Mouse (Mus musculus) heart, embryonic 10.5 days (tissue): ENCODE data around the gene Ltbp1. TPM values are rescaled to one million over a fixed set of nuclear protein-coding genes. Genes with fewer than 3 reads are reported as not detected.

Experiments used
- DNase-seq: peaks from one replicate; pipeline ENCODE4 v3.0.0-alpha.2; 2017; ENCODE audit warnings: low spot score
- H3K27ac ChIP-seq: fragments of 300-500 bp; sonication (generic); 2 replicates; pipeline ENCODE4 v1.5.1; 2016; ENCODE audit warnings: mild to moderate bottlenecking
- H3K27me3 ChIP-seq: fragments of 300-500 bp; sonication (generic); 2 replicates; pipeline ENCODE4 v1.6.1; 2016; ENCODE audit warnings: mild to moderate bottlenecking; ENCODE audit not compliant: poor library complexity, insufficient read depth, severe bottlenecking
- H3K36me3 ChIP-seq: fragments of 300-500 bp; sonication (generic); 2 replicates; pipeline ENCODE4 v1.6.1; 2016; ENCODE audit warnings: mild to moderate bottlenecking, moderate library complexity
- H3K4me1 ChIP-seq: fragments of 300-500 bp; sonication (generic); 2 replicates; pipeline ENCODE4 v1.6.1; 2016; ENCODE audit warnings: mild to moderate bottlenecking
- H3K4me3 ChIP-seq: fragments of 300-500 bp; sonication (generic); 2 replicates; pipeline ENCODE4 v1.5.1; 2016; ENCODE audit warnings: mild to moderate bottlenecking, moderate library complexity
- H3K9me3 ChIP-seq: fragments of 300-500 bp; sonication (generic); 2 replicates; pipeline ENCODE4 v1.6.1; 2016; ENCODE audit warnings: mild to moderate bottlenecking, moderate library complexity
- WGBS: fragments of 180-500 bp; shearing (Covaris S2); methylation state at CpG from one replicate; pipeline ENCODE4 v1.1.7; 2016; 5-methylcytosine and 5-hydroxymethylcytosine counted together
- polyA plus RNA-seq: library from polyadenylated mRNA; unstranded; fragments of >200 nt; fragmentation: Nextera tagmentation; extraction: Ambion mirVana; gene quantifications from 2 replicates; pipeline ENCODE4 v1.2.1, GENCODE M21; 2016

Gene Ltbp1
- polyA plus RNA-seq, 1 experiment from 2014 or later, result 29.7 TPM

GRCm38 (mm10) chr17:75082449-75082848 lies 77.1 kb downstream of the Ltbp1 start:
- peaks cover 14% of the 10 kb centered on the region for H3K4me1 ChIP-seq
- H3K27me3 ChIP-seq, result no peaks in the 10 kb centered on the region
- DNase-seq, result no peak
- no peaks in the 10 kb centered on the region for H3K9me3 ChIP-seq
- peak overlapping the region; percentile 29 for H3K27ac ChIP-seq
- H3K36me3 ChIP-seq, result peaks cover 18% of the 10 kb centered on the region; the same call in 1 of the 2 replicates
- H3K4me3 ChIP-seq, result no peak overlapping the region

- Histone ChIP-seq H3K27ac (peak overlapping the region; percentile 53; the same call in 1 of the 2 replicates), H3K9me3 (no peaks in the 10 kb centered on the region), H3K27me3 (no peaks in the 10 kb centered on the region), H3K4me1 (peaks cover 19% of the 10 kb centered on the region), H3K36me3 (peaks cover 3% of the 10 kb centered on the region; the same call in 1 of the 2 replicates), H3K4me3 (no peak overlapping the region)
- WGBS, result 39% methylated on average over 10 of the region's 10 CpGs
- no peak for DNase-seq
Measured at GRCm38 (mm10) chr17:75087296-75087941, 82.1 kb downstream of the Ltbp1 start.

- Histone ChIP-seq H3K36me3 (peaks cover 3% of the 10 kb centered on the region; the same call in 1 of the 2 replicates), H3K27me3 (no peaks in the 10 kb centered on the region), H3K27ac (no peak overlapping the region), H3K9me3 (no peaks in the 10 kb centered on the region), H3K4me3 (no peak overlapping the region), H3K4me1 (peaks cover 15% of the 10 kb centered on the region)
- WGBS, result 69% methylated on average over 4 of the region's 4 CpGs
- DNase-seq, result no peak
Measured at GRCm38 (mm10) chr17:75088232-75088631, 82.9 kb downstream of the Ltbp1 start.

- Histone ChIP-seq H3K4me1 (peaks cover 15% of the 10 kb centered on the region), H3K27ac (no peak overlapping the region), H3K9me3 (no peaks in the 10 kb centered on the region), H3K4me3 (no peak overlapping the region), H3K36me3 (peaks cover 3% of the 10 kb centered on the region; the same call in 1 of the 2 replicates), H3K27me3 (no peaks in the 10 kb centered on the region)
- 86% methylated on average over 11 of the region's 11 CpGs for WGBS
- DNase-seq, result no peak
Measured at GRCm38 (mm10) chr17:75088727-75089126, 83.4 kb downstream of the Ltbp1 start.

GRCm38 (mm10) chr17:75090556-75090955 lies 85.2 kb downstream of the Ltbp1 start:
- H3K27me3 ChIP-seq, result no peaks in the 10 kb centered on the region
- H3K27ac ChIP-seq, result no peak overlapping the region
- WGBS, result 76% methylated on average over 6 of the region's 6 CpGs
- no peaks in the 10 kb centered on the region for H3K36me3 ChIP-seq
- H3K4me3 ChIP-seq, result no peak overlapping the region
- no peaks in the 10 kb centered on the region for H3K9me3 ChIP-seq
- DNase-seq, result no peak
- peaks cover 15% of the 10 kb centered on the region for H3K4me1 ChIP-seq

GRCm38 (mm10) chr17:75093563-75093962 lies 88.2 kb downstream of the Ltbp1 start:
- WGBS, result 79% methylated on average over 3 of the region's 3 CpGs
- no peak overlapping the region for H3K27ac ChIP-seq
- no peaks in the 10 kb centered on the region for H3K9me3 ChIP-seq
- H3K4me3 ChIP-seq, result no peak overlapping the region
- no peaks in the 10 kb centered on the region for H3K27me3 ChIP-seq
- no peaks in the 10 kb centered on the region for H3K36me3 ChIP-seq
- DNase-seq, result no peak
- H3K4me1 ChIP-seq, result no peaks in the 10 kb centered on the region

GRCm38 (mm10) chr17:75094591-75094990 lies 89.2 kb downstream of the Ltbp1 start:
- Histone ChIP-seq H3K4me3 (no peak overlapping the region), H3K9me3 (no peaks in the 10 kb centered on the region), H3K4me1 (no peaks in the 10 kb centered on the region), H3K36me3 (no peaks in the 10 kb centered on the region), H3K27ac (no peak overlapping the region), H3K27me3 (no peaks in the 10 kb centered on the region)
- WGBS, result 90% methylated on average over 9 of the region's 9 CpGs
- DNase-seq, result no peak

- 84% methylated on average over 7 of the region's 7 CpGs for WGBS
- Histone ChIP-seq H3K27me3 (no peaks in the 10 kb centered on the region), H3K4me1 (no peaks in the 10 kb centered on the region), H3K9me3 (no peaks in the 10 kb centered on the region), H3K4me3 (no peak overlapping the region), H3K36me3 (no peaks in the 10 kb centered on the region), H3K27ac (no peak overlapping the region)
- no peak for DNase-seq
Measured at GRCm38 (mm10) chr17:75096727-75097126, 91.4 kb downstream of the Ltbp1 start.

GRCm38 (mm10) chr17:75097367-75097766 lies 92.0 kb downstream of the Ltbp1 start:
- 73% methylated on average over 3 of the region's 3 CpGs for WGBS
- no peak overlapping the region for H3K4me3 ChIP-seq
- no peaks in the 10 kb centered on the region for H3K9me3 ChIP-seq
- no peaks in the 10 kb centered on the region for H3K4me1 ChIP-seq
- no peak overlapping the region for H3K27ac ChIP-seq
- no peaks in the 10 kb centered on the region for H3K36me3 ChIP-seq
- DNase-seq, result no peak
- H3K27me3 ChIP-seq, result no peaks in the 10 kb centered on the region

- Histone ChIP-seq H3K27me3 (no peaks in the 10 kb centered on the region), H3K27ac (no peak overlapping the region), H3K36me3 (no peaks in the 10 kb centered on the region), H3K4me3 (no peak overlapping the region), H3K9me3 (no peaks in the 10 kb centered on the region), H3K4me1 (no peaks in the 10 kb centered on the region)
- WGBS, result 82% methylated on average over 4 of the region's 4 CpGs
- no peak for DNase-seq
Measured at GRCm38 (mm10) chr17:75101215-75101614, 95.8 kb downstream of the Ltbp1 start.

- H3K36me3 ChIP-seq, result no peaks in the 10 kb centered on the region
- no peak for DNase-seq
- H3K9me3 ChIP-seq, result no peaks in the 10 kb centered on the region
- H3K4me3 ChIP-seq, result no peak overlapping the region
- H3K27ac ChIP-seq, result no peak overlapping the region
- no peaks in the 10 kb centered on the region for H3K27me3 ChIP-seq
- no peaks in the 10 kb centered on the region for H3K4me1 ChIP-seq
- WGBS, result 90% methylated on average over 8 of the region's 8 CpGs
Measured at GRCm38 (mm10) chr17:75101994-75102393, 96.6 kb downstream of the Ltbp1 start.

- no peak for DNase-seq
- Histone ChIP-seq H3K9me3 (no peaks in the 10 kb centered on the region), H3K4me1 (no peaks in the 10 kb centered on the region), H3K36me3 (0 out of 2 replicates have a peak, but pooled peaks cover 2% of the 10 kb centered on the region), H3K4me3 (no peak overlapping the region), H3K27ac (no peak overlapping the region), H3K27me3 (no peaks in the 10 kb centered on the region)
- WGBS, result 89% methylated on average over 7 of the region's 7 CpGs
Measured at GRCm38 (mm10) chr17:75107412-75107811, 102.0 kb downstream of the Ltbp1 start.

GRCm38 (mm10) chr17:75107879-75108278 lies 102.5 kb downstream of the Ltbp1 start:
- Histone ChIP-seq H3K4me3 (no peak overlapping the region), H3K27ac (no peak overlapping the region), H3K4me1 (no peaks in the 10 kb centered on the region), H3K9me3 (no peaks in the 10 kb centered on the region), H3K27me3 (no peaks in the 10 kb centered on the region), H3K36me3 (0 out of 2 replicates have a peak, but pooled peaks cover 2% of the 10 kb centered on the region)
- WGBS, result 90% methylated on average over 5 of the region's 5 CpGs
- no peak for DNase-seq
